Mouse (Mus musculus): ENCODE measurements around the gene Bcl11a. TPM values are rescaled to one million over a fixed set of nuclear protein-coding genes. Genes with fewer than 3 reads are reported as not detected.
A peak's percentile ranks its signal among the peaks of the same experiment; 100 is the strongest.

The Bcl11a gene
- polyA plus RNA-seq, 1 experiment from 2014 or later = 0.95 TPM

- H3K36me3 ChIP-seq (ENCODE audit: insufficient read depth, low read length) = no peaks in the 10 kb centered on the region
- no peak for ATAC-seq (replicated peaks; ENCODE audit: low FRiP score, low read depth)
- H3K9ac ChIP-seq (ENCODE audit: low read depth, low read length) = no peak overlapping the region
- H3K4me3 ChIP-seq (replicated peaks; ENCODE audit: low read depth, low read length) = no peak overlapping the region
- no peak overlapping the region for H3K4me2 ChIP-seq (ENCODE audit: low read length)
- no peak for DNase-seq (ENCODE audit: low spot score)
- H3K27ac ChIP-seq = no peak overlapping the region
- 37% methylated on average over 9 of the region's 9 CpGs for WGBS
- no peaks in the 10 kb centered on the region for H3K4me1 ChIP-seq (replicated peaks; ENCODE audit: insufficient read depth, low read length)
- no peaks in the 10 kb centered on the region for H3K9me3 ChIP-seq (replicated peaks; ENCODE audit: low read length)
- TF ChIP-seq CTCF (IDR thresholded peaks at IDR 0.05; ENCODE audit: low read depth) = no peak
- H3K27me3 ChIP-seq (ENCODE audit: insufficient read depth, low read length) = no peaks in the 10 kb centered on the region
Observed at GRCm38 (mm10) chr11:24158026-24158425, 80.2 kb downstream of the Bcl11a start.

- Histone ChIP-seq H3K4me3 (replicated peaks; ENCODE audit: low read depth, low read length) (no peak overlapping the region), H3K4me2 (ENCODE audit: low read length) (no peak overlapping the region), H3K27me3 (ENCODE audit: insufficient read depth, low read length) (no peaks in the 10 kb centered on the region), H3K27ac (no peak overlapping the region), H3K4me1 (replicated peaks; ENCODE audit: insufficient read depth, low read length) (no peaks in the 10 kb centered on the region), H3K36me3 (ENCODE audit: insufficient read depth, low read length) (no peaks in the 10 kb centered on the region), H3K9me3 (replicated peaks; ENCODE audit: low read length) (no peaks in the 10 kb centered on the region), H3K9ac (ENCODE audit: low read depth, low read length) (no peak overlapping the region)
- DNase-seq (ENCODE audit: low spot score) (no peak), ATAC-seq (replicated peaks; ENCODE audit: low FRiP score, low read depth) (no peak)
- TF ChIP-seq CTCF (IDR thresholded peaks at IDR 0.05; ENCODE audit: low read depth) = no peak
- WGBS = 92% methylated on average over 2 of the region's 2 CpGs
Observed at GRCm38 (mm10) chr11:24159656-24160055, 81.8 kb downstream of the Bcl11a start.

GRCm38 (mm10) chr11:24161458-24161857, 83.6 kb downstream of the Bcl11a start:
- Histone ChIP-seq H3K4me3 (replicated peaks; ENCODE audit: low read depth, low read length) (no peak overlapping the region), H3K4me2 (ENCODE audit: low read length) (no peak overlapping the region), H3K9me3 (replicated peaks; ENCODE audit: low read length) (no peaks in the 10 kb centered on the region), H3K9ac (ENCODE audit: low read depth, low read length) (no peak overlapping the region), H3K4me1 (replicated peaks; ENCODE audit: insufficient read depth, low read length) (no peaks in the 10 kb centered on the region), H3K36me3 (ENCODE audit: insufficient read depth, low read length) (no peaks in the 10 kb centered on the region), H3K27me3 (ENCODE audit: insufficient read depth, low read length) (no peaks in the 10 kb centered on the region), H3K27ac (no peak overlapping the region)
- DNase-seq (ENCODE audit: low spot score) = no peak
- no peak for TF ChIP-seq CTCF (IDR thresholded peaks at IDR 0.05; ENCODE audit: low read depth)
- 84% methylated on average over 2 of the region's 2 CpGs for WGBS
- no peak for ATAC-seq (replicated peaks; ENCODE audit: low FRiP score, low read depth)

GRCm38 (mm10) chr11:24162056-24162455, 84.2 kb downstream of the Bcl11a start:
- Histone ChIP-seq H3K9ac (ENCODE audit: low read depth, low read length) (no peak overlapping the region), H3K27ac (no peak overlapping the region), H3K9me3 (replicated peaks; ENCODE audit: low read length) (no peaks in the 10 kb centered on the region), H3K4me3 (replicated peaks; ENCODE audit: low read depth, low read length) (no peak overlapping the region), H3K36me3 (ENCODE audit: insufficient read depth, low read length) (no peaks in the 10 kb centered on the region), H3K27me3 (ENCODE audit: insufficient read depth, low read length) (no peaks in the 10 kb centered on the region), H3K4me2 (ENCODE audit: low read length) (no peak overlapping the region), H3K4me1 (replicated peaks; ENCODE audit: insufficient read depth, low read length) (no peaks in the 10 kb centered on the region)
- ATAC-seq (replicated peaks; ENCODE audit: low FRiP score, low read depth) (no peak), DNase-seq (ENCODE audit: low spot score) (peak; percentile 40)
- WGBS = 55% methylated on average over 7 of the region's 7 CpGs
- TF ChIP-seq CTCF (IDR thresholded peaks at IDR 0.05; ENCODE audit: low read depth) = no peak

GRCm38 (mm10) chr11:24163072-24163471, 85.2 kb downstream of the Bcl11a start:
- ATAC-seq (replicated peaks; ENCODE audit: low FRiP score, low read depth) = no peak
- no peaks in the 10 kb centered on the region for H3K27me3 ChIP-seq (ENCODE audit: insufficient read depth, low read length)
- no peak overlapping the region for H3K9ac ChIP-seq (ENCODE audit: low read depth, low read length)
- H3K36me3 ChIP-seq (ENCODE audit: insufficient read depth, low read length) = no peaks in the 10 kb centered on the region
- WGBS = 97% methylated on average over 8 of the region's 8 CpGs
- H3K4me2 ChIP-seq (ENCODE audit: low read length) = no peak overlapping the region
- no peaks in the 10 kb centered on the region for H3K4me1 ChIP-seq (replicated peaks; ENCODE audit: insufficient read depth, low read length)
- no peak overlapping the region for H3K27ac ChIP-seq
- no peak for TF ChIP-seq CTCF (IDR thresholded peaks at IDR 0.05; ENCODE audit: low read depth)
- DNase-seq (ENCODE audit: low spot score) = no peak
- no peak overlapping the region for H3K4me3 ChIP-seq (replicated peaks; ENCODE audit: low read depth, low read length)
- H3K9me3 ChIP-seq (replicated peaks; ENCODE audit: low read length) = no peaks in the 10 kb centered on the region

GRCm38 (mm10) chr11:24164065-24164464, 86.2 kb downstream of the Bcl11a start:
- DNase-seq (ENCODE audit: low spot score) (no peak), ATAC-seq (replicated peaks; ENCODE audit: low FRiP score, low read depth) (no peak; the same call in 1 of the 2 replicates)
- 96% methylated on average over 24 of the region's 26 CpGs for WGBS

GRCm38 (mm10) chr11:24171675-24172285, 93.9 kb downstream of the Bcl11a start:
- no peak for ATAC-seq (replicated peaks; ENCODE audit: low FRiP score, low read depth)
- H3K4me1 ChIP-seq (replicated peaks; ENCODE audit: insufficient read depth, low read length) = no peaks in the 10 kb centered on the region
- 77% methylated on average over 5 of the region's 5 CpGs for WGBS
- no peak overlapping the region for H3K4me3 ChIP-seq (replicated peaks; ENCODE audit: low read depth, low read length)
- no peak overlapping the region for H3K4me2 ChIP-seq (ENCODE audit: low read length)
- no peaks in the 10 kb centered on the region for H3K36me3 ChIP-seq (ENCODE audit: insufficient read depth, low read length)
- DNase-seq (ENCODE audit: low spot score) = no peak
- TF ChIP-seq CTCF (IDR thresholded peaks at IDR 0.05; ENCODE audit: low read depth) = no peak
- H3K27me3 ChIP-seq (ENCODE audit: insufficient read depth, low read length) = no peaks in the 10 kb centered on the region
- H3K27ac ChIP-seq = no peak overlapping the region
- H3K9me3 ChIP-seq (replicated peaks; ENCODE audit: low read length) = no peaks in the 10 kb centered on the region
- H3K9ac ChIP-seq (ENCODE audit: low read depth, low read length) = no peak overlapping the region

More at GRCm38 (mm10) chr11:24164065-24164464, 86.2 kb downstream of the Bcl11a start:
- Histone ChIP-seq H3K9ac (ENCODE audit: low read depth, low read length) (no peak overlapping the region), H3K27ac (no peak overlapping the region), H3K27me3 (ENCODE audit: insufficient read depth, low read length) (no peaks in the 10 kb centered on the region), H3K4me3 (replicated peaks; ENCODE audit: low read depth, low read length) (no peak overlapping the region), H3K4me1 (replicated peaks; ENCODE audit: insufficient read depth, low read length) (no peaks in the 10 kb centered on the region), H3K9me3 (replicated peaks; ENCODE audit: low read length) (no peaks in the 10 kb centered on the region), H3K4me2 (ENCODE audit: low read length) (no peak overlapping the region), H3K36me3 (ENCODE audit: insufficient read depth, low read length) (no peaks in the 10 kb centered on the region)
- TF ChIP-seq CTCF (IDR thresholded peaks at IDR 0.05; ENCODE audit: low read depth) = no peak

Data from kidney, postnatal 0 days (tissue).